Mouse (Mus musculus) retina, postnatal 7 days (tissue): ENCODE measurements around the gene Msn.
"Not testable (repeated sequence)": the region's sequence is repeated elsewhere in the genome, so short reads cannot be mapped to it uniquely, and the experiment has no call there.

ENCODE experiments used
- DNase-seq: peaks from one replicate; pipeline ENCODE4 v3.0.0-alpha.2; 2012; ENCODE audit warnings: low read depth, low spot score

Gene Msn

DNA sequence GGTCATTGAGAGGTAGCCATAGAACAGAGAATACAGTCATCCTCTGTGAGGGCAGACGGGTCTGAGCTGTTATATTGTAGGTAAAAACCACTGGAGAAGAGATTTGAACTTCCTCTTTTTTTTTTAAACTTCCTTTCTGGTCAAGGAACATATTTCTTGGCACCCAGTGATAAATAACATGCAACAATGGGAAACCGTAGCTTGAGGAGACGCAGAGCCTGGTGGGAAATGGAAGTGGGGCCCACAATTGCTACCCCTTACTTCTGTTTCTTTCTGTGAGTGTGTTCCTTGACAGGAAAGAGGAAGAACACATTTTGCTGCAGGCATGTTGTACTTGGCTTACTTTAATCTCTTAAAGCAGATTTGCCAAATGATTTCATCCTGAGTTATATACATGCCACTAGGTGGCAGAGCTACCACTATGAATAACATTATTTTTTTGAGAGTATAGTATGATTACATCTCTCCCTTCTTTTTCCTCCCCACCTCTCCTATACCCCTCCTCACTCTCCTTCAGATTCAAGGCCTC is 49.2 kb downstream of the Msn start:
- DNase-seq, result no peak

GRCm38 (mm10) chrX:96148217-96148616 is 52.4 kb downstream of the Msn start:
- no peak for DNase-seq

- DNase-seq, result no peak
Measured at GRCm38 (mm10) chrX:96153362-96153761, 57.5 kb downstream of the Msn start.

- no peak for DNase-seq
Measured at GRCm38 (mm10) chrX:96157936-96158335, 62.1 kb downstream of the Msn start.

GRCm38 (mm10) chrX:96162571-96162970 is 66.7 kb downstream of the Msn start:
- no peak for DNase-seq

GRCm38 (mm10) chrX:96171645-96172388 is 76.0 kb downstream of the Msn start:
- no peak for DNase-seq

DNA sequence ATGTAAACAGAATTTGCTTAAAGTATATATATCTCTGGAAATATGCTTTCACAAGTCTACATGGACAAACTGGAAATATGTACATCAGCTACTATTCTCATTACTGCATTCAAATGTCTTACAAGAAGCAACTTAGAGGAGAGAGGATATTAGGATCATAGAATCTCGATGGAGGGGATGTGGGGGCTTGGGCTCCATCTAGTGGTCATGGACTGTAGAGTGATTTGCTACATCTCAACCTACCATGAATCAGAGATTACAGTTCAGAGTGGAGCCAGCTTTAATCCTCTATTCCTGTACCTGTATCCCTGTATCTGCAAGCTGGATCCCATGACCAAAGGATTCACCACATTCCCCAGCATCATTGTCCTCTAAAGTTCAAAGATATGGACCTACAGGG is 82.6 kb downstream of the Msn start:
- no peak for DNase-seq

DNA sequence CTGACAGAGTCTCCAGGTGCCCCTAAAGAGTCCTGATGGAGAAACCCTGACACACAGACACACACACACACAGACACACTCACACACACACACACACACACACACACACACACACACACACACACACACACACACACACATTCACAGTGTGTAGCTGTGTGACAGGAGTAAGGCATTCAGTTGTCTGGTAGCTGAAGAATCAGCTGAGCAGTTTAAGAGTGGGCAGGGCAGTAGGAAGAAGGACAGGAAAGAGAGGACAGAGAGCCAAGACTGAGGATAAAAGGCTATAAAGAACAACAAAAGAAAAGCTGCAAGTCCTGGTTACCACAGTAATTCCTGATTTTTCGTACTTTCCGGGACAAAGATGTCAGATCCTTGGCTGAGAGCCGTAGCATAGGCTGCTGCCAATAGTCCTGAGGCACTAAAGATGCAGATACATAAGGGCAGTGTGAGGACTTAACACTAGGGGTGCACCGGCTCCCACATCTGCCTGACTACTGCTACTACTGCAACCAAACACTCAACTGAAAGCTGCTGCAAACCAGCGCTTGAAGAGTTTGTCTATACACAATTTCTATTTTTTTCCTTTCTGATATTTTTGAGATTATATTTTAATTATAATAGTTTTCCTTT is 88.4 kb downstream of the Msn start:
- DNase-seq, result no peak

- not testable (repeated sequence) for DNase-seq
Measured at GRCm38 (mm10) chrX:96205143-96205542, 109.3 kb downstream of the Msn start.

- no peak for DNase-seq
Measured at GRCm38 (mm10) chrX:96206872-96207271, 111.0 kb downstream of the Msn start.

DNA sequence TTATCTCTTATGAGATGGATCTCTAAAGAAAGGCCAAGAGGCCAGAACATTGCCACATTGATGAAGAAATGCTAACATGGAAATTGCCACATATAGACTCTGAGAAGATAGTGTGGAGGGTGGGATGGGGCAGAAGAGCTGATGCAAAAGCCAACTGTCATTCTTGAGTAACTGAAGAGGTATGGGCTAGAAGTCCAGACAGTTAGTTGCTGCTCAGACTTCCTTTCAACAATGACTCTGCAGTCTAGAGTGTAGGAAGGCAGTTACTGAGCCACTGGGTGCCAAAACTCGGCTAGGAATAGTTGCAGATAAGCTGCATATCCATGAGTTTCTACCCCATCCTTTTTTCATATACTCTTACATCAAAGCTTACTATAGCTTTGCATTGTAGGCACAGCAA is 122.2 kb downstream of the Msn start:
- DNase-seq, result no peak
